Mouse (Mus musculus): ENCODE measurements around the gene Bcor.

DNA sequence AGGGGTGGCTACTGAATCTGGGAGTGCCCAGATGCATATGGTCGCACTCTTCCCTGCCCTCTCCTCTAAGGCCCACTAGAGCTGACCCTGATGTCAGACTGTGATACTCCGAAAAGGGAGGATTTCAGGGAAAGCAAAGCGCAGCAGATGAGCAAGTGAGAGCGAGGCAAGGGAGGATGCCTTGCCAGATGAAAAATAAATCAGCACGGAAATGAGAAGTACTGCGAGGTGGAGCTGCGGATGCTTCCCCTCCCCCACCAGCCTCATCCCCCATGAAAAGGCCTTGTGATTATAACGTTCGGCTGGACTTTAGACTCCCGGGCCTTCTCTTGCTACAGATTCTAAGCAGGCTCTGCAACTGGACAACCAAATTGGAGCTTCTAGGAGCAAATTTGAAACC, 76.5 kb downstream of the Bcor start:
- no peak for TF ChIP-seq GATA1 (IDR thresholded peaks at IDR 0.05; ENCODE audit: borderline replicate concordance, low read length)
- TF ChIP-seq FLI1 (IDR thresholded peaks at IDR 0.05; ENCODE audit: low read length), result no peak
